Mouse (Mus musculus) layer of hippocampus, adult 9-11 months (tissue): ENCODE data around the gene Camk2b.
A peak's percentile ranks its signal among the peaks of the same experiment; 100 is the strongest.

Experiments
- DNase-seq: peaks from one replicate; pipeline ENCODE4 v3.0.0; 2022

Gene Camk2b

DNA sequence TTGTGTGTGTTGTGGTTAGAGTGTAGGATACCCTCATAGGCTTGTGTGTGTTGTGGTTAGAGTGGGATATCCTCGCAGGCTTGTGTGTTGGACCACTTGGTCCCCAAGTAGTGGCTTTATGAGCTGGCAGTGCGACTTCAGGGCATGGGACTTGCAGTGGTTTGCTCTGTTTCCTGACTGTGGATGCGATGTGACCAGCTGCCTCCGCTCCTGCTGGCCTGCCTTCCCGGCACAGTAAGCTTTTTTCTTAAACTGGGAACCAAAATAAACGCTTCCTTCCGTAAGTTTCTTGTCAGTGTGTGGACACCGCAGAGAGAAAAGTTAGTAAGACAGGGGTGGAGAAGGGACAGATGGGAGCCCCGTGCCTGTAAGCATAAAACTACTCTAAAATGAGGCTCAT lies 18.0 kb downstream of the Camk2b start:
- DNase-seq = no peak

DNA sequence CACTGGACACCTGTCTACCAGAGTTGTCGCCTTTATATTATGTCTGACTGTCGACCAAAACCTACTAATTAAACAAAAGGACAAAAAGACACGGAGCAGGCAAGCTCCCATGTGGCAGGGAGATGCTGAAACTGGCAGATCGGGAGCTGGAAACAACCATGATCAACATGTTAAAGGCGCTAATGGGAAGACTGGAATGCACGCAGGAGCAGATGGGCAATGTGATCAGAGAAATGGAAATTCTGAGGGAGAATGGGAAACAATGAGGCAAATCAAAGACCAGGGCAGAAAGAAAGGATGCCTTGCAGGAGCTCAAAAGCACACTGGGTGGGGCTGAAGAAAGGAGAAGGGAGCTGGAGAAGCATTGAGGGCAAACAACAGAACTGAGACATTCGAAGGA lies 27.2 kb downstream of the Camk2b start:
- DNase-seq = no peak

DNA sequence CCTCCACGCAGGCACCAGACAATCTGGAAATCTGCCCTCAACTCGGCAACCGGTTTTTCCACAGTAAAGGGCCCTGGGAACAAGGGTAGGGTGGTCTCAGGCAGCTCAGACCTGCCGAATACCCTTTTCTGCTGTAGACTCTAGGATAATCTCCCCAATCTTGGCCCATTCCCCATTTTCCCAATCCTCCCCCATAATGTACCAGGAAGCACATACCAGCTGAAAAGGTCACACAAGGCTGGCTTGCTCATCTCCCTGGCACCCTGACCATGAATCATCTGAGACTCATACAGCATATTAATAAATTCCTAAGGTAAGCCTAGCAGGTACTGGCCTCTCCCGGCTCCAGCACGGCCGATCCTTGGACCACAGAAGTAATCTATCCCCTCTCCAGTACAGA lies 28.5 kb downstream of the Camk2b start:
- DNase-seq = no peak

DNA sequence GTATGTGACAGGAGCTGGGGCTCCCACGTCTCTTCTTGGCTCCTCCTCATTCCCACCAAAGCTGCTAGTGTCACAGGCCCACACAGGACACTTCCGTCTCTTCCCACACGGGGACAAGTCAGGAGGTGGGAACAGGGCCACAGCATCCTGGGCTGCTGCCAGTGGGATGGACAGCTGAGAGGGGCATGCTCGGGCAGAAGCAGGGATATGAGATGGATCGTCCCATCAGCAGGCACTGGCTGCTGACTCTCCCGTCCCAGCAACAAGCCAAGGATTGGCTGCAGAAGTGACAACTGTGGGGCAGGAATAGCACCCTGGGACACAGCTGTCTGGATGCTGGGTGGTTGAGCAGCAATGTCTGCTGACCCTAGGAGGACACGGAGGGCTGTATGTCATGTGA lies 29.0 kb downstream of the Camk2b start:
- no peak for DNase-seq

DNA sequence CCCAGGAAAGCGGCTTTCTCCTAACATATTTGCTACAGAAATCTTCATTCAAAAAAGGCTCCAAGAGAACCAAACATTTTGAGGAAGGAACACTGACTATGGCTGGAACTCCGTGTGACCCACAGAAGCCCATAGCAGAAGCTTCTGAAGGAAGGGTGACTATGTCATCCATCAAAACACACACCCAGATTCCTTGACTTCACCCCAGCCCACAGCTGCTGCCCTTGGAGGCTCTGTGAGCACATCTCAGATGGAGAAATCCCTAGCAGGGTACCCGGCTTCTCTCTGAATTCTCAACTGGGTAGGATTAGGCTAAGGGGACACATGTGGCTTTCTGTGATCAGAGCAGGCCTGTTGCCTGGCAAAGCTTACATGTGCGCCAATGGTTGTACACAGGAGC lies 29.7 kb downstream of the Camk2b start:
- no peak for DNase-seq

DNA sequence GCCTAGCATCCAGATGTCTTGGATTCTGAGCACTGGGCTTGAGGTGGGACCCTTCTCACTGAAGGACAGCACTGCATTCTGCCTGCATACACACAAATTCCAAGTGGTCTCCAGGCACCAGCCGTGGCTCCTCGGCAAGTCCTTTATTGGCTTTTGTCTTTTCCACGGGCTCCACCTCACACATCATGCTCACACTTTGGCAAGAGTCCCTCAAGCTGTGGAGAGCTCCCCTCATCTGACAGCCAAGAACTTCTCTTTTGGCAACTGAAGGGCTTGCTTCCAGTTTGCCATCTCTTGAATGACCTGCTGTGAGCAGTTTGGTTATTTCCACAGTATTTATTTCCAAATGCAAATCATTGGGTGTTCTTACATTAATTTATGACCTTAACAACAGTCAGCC lies 30.6 kb downstream of the Camk2b start:
- DNase-seq = no peak

DNA sequence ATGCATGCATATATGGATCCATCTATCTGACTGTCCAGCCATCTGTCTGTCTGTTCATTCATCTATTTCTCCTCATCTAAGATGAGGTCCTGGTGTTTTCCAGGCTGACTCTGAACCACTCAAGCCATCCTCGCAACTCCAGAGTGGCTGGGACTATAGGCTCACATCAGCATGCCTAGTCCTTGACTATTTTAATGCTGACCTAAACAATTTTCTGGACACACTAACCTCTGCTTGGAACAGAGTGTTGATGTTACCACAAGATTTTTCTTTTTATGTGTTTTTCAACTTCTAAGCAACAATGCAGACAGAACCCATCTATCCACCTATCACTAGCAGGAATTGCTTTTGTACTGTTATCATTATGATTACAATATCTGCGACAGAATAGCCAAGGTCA lies 31.4 kb downstream of the Camk2b start:
- no peak for DNase-seq

DNA sequence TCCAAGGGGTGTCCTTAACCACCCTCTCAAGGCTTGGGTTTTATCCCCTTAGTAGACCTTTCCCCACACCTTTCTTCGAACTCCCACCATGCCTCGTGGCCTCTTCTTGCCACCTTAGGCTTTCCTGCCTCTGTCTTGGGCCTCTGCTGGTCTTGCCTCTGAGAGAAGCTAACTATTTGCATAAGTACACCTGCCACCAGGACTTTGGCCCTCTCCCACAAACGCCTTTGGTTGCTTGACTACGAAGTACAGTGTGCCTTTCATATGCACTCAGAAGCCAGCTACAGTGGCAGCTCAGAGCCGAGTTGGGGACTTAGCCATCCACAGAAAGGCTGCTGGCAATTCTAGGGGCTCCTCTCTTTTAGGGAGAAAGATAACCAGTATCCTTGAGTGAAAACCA lies 32.4 kb downstream of the Camk2b start:
- DNase-seq = no peak

DNA sequence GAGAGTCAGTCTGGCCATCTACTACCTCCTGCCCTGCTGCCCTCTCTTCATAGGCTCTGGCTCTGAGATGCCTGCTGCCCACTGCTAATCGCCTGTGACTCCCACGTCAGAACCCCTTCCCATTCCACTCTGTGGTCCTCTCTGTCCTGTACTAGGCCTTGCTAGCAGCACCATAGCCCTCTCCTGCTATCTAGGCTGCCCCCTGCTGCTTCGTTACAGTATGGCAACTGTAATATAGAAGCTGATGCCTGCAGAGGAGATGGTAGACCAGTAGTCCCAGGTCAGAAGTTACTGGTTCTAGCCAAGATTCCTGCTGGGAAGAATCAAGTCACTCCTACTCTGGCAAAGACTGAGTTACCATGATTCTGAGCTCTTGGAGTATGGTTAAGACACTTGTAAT lies 33.0 kb downstream of the Camk2b start:
- peak; percentile 51 for DNase-seq

DNA sequence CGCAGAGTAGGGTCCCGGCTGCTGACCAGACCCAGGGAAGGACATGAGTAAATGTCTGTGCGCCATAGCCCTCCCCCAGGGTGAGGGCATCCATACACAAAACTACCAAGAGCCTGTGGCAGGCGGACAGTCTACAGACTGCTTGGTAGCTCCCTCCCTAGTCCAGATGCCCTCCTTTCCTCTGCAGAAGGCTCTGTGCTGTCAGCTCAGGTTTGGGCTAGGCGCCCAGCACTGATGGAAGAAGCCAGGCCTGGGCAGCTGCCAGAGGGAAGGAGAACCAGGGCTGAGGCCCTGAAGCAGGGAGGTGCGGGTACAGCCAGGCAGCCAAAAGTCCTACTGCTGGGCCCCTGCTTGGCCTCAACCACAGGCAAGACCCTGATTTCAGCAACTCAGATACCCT lies 35.5 kb downstream of the Camk2b start:
- DNase-seq = peak; percentile 85

DNA sequence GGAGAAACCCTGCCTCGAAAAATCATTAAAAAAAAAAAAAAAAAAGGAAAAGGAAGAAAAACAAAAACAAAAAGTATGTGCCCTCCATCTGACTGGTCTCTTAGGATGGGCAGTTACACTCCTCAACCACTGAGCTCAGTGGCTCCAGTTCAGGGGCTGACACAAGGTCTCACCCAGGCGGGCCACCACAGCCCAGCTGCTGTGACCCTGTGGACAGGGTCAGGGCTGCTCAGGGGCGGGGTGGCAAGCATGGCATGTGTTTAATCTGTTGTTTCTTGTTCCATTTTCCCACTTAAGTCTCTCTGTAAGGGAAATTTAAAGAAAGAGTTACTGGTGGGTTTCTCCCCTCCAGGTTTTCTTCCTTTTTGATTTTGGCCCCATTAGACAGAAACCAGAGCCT lies 36.4 kb downstream of the Camk2b start:
- no peak for DNase-seq

DNA sequence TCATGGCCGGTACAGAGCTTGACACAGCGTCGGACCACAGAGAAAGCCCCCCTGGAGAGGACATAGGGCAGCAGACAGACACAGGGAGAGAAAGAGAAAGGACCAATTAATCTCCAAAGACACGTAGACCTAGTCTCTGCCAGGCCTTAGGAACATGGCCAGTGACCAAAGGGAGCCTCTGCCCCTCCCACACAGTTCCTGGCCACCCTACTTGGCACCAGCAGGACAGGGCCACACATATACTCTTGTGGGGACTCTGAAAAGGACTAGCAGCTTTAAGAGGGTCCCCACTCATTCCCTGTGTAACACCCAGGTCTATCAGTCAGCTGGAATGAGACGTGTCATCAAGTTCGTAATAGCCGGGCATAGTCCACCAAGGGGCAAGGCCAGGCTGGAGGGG lies 37.3 kb downstream of the Camk2b start:
- DNase-seq = no peak

DNA sequence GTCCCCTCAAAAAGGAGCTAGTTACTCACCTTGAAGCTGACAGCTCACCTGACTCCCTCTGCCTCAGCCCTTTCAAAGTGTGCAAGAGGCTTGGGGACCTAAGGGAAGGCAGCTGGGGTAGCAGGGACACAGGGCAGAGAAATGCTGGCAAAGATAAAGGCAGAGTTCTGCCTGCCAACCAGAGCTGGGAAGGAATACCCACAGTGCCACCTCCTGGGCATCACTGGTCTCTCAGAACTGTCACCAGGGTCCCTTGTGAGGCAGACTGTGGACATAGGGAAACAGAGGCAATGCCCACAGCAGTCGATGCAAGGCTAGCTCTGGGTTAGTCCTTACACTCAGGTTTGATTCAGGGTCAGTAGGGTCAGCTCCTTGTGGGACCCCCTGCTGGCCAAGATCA lies 39.8 kb downstream of the Camk2b start:
- DNase-seq = peak; percentile 51

DNA sequence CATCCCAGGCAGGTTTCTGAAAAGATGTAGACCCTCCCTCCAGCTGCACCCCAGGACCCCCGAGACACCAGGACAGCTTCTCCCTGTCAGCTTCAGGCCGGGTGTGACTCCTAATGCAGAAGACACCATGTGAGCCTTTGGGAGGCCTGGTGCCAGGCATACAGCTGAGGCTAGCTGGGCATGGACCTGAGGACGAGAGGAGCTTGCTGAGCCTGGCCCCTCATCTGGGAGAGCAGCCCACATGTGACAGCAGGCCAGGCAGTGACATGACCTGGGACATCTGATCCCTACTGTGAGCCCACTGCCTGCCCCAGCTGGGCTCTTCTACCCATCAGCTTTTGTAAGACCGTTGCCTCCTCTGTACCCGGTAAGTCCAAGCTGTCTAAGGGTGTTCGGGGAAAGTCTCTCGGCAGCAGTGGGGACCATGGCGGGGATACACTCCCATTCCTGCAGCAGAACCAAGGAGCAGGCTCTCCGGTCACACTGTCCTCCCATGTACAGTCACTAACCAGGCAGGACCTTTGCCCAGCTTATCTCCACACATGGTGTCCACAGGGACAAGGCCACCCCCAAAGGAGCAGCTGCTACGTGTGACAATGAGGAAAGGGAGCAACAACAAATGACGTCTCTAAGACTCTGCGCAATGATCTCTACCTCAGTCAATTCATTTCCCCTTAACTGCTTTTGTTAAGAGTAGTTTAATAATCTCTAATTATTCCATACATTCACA lies 41.1 kb downstream of the Camk2b start:
- DNase-seq = no peak

DNA sequence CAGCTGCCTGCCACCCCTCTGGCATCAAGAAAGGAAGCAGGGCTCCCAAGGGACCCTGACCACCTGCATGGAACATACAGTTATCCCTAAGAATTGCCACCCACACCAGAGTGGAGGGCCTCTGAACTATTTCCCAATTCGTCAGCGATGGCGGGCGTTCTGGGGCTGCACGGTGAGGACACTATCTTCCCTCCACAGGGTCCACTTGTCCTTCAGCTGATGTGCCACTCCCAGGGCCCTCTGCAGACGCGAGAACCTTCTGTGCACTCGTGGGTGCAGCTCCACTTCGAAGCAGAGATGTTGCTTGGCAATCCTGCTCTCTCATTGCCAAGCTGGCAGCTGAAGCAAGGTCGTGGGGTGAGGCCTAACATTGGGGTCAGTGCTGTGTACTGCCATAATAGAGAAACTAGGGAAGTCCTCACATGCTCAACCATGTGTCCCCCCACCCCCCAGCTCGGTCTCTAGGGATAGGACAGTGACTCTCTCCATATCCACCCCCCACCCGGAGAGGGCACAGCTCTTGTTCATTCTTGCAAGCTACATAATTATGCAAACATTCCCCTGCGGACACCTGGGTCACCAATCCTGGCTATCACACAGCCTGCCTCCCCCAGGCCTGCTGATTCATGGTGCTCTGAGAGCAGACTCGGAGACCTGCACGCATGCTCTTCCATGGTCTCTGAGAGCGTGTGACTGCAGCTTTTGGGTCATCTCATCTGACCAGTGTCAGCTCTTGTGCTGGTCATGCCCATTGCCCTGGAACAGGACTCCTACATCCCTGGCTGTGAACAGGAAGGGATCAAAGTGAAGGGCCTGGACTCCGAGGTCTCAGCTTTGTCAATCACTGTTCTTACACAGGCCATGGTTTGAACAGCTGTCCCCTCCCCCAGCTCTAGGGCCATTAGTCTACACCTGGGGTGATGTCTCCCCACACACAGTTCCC lies 45.0 kb downstream of the Camk2b start:
- no peak for DNase-seq

DNA sequence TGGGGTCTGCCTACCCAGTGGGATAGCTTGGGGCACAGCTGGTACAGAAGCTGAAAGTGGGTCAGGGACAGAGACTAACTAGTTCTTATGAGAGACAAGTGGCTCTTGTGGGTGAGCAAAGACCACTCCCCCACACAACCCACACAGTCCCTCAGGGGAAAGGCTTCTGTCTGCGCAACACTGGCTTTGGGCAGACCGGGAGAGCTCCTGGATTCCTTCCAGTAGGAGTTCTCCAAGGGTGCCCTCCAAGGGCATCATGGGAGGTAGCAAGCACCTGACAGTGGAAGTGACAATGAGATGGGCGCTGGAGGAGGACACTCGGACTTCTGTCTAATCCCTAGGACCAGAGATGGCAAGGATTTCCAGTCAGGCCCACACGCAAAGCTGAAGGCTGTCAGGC lies 45.8 kb downstream of the Camk2b start:
- no peak for DNase-seq

DNA sequence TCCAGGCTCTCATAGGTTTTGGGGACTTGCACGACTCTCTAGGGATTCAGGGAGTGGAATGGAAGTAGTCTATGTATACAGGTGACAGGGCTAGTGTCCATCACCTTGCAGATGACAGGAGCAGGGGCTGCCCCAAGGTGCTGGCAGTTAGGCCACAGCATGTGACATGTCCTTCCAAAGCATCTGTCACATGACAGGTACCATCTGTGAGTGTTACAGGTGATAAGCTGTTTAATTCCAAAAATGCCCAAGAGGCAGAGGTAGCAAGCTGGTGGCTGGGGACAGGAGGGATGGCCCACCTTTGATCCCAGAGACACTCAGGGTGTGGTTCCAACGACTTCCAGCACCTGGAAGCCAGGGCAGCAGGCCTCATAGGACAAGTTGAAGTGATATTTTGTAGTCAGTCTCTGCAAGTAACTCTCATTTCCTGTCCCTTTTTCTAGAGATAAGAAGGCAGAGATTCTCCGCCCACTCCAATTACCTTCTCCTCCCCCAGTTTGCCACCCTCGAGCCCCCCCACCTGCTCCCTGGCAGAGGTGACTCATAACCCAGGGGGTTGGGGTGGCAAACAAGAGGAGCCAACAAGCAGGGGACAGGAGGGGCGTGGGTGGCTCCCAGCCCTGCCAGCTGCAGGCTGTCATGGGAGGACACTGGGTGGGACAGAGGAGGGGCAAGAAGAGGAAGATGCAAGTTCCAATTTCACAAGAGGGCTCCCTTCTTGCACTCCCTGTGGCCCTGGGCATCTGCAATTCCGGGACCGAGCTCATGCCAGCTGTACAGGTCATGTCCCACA lies 47.7 kb downstream of the Camk2b start:
- peak; percentile 82 for DNase-seq

DNA sequence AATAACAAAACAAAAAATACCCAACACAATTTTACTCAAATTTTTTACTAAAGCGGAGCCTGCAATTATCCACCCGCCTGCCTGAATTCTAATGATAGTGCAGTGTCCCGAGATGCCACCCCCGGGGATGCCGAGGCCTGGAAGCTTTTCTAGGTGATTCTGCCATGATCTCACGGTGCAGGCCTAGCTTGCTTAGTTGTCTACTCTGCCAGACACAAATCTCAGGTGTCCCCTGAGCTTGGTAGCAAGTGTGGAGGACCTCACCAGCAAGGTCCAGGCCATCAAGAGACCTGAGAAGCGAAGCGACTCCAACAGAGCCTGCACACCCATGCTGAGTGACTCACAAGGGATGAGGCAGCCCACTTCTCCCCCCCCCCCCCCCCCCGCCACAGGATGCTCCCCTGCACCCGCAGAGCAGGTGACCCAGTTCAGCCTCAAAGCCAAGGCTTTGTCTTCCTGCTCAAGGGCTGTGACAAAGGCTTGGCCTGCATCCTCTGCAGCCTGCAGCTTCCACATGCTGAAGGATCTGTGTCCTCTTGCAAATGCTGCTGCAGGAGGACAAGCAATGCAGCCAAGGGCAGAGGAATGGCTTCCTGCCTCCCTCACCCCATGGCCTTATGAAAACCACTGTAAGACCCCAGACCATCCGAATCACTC lies 48.5 kb downstream of the Camk2b start:
- DNase-seq = no peak

DNA sequence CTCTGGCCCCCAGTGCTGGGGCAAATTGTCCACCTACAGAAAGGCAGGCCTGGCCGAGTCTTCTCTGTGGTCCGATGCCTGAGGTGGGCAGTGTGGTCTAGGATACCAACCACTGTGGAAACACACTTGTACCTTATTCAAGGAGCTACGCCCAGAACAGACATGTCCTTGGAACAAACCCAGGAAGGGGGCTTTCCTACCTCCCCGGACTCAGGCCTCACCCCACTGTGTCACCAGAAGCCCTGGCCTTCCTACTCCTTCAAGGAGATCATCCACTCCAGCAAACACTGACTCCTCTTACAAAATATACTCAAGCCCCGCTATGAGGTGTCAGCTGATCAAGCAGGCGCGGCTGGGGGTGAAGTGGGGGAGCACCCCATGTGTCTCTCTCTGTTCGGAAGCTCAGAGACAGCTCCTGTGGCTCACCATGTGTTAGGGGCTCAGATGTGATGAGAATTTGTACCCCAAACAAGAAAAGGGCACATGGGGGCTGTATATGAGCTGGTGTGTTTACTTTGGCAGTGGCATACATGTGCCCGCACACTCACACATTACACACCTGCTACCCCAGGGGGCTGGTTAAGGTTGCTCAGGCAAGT lies 49.3 kb downstream of the Camk2b start:
- peak; percentile 70 for DNase-seq

DNA sequence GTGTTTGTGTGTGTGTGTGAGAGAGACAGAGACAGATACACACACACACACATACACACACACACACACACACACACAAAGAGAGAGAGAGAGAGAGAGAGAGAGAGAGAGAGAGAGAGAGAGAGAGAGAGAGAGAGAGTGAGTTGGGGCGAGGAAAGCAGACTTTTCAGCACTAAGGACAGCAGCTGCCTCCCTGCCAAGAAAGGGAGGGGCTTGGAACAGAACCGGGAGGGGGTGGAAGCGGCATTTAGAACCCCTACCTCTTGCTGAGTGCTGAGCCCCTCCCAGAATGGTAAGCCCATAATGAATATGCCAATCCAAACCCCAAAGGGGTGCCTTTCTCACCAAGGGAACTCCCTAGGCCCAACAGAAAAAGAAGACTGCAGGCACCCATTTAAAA lies 49.8 kb downstream of the Camk2b start:
- DNase-seq = no peak

DNA sequence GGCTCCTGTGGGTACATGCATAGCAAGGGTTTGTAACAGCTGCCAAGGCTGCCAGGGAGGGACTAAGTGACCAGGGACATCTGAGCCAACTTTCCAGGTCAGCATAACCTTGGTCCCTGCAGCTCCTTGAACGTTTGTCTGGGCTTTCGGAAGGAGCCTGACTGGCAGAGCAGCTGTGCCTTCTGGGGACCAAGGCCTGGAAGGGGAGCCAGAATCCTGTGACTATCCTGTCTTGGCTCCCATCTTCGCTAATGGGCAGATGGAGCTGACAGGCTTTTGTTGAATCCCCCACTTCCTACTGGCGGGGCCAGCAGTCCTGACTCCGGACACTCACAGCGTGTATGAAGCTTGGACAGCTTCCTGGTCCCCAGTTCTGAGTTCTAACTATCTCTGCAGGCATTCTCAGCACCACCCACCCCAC lies 51.1 kb downstream of the Camk2b start:
- DNase-seq = no peak

DNA sequence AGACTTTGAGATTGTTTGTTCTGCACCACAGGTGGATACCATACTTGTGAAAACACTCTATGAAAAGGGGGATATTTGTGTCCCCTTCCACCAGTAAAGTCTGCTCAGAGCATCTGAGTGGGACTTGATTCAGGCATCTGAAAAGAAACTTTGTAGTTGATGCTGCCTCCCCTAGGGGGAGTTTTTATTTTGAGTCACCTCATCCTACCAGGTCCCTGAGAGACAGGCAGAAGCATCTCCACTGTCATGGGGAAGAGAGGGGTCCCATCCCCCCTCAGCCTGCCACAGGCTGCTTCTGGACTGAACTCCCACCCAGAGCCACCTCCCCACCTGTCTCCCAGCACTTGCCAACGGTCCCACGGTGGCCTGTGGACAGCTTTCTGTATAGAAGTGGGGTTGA lies 52.8 kb downstream of the Camk2b start:
- DNase-seq = no peak

DNA sequence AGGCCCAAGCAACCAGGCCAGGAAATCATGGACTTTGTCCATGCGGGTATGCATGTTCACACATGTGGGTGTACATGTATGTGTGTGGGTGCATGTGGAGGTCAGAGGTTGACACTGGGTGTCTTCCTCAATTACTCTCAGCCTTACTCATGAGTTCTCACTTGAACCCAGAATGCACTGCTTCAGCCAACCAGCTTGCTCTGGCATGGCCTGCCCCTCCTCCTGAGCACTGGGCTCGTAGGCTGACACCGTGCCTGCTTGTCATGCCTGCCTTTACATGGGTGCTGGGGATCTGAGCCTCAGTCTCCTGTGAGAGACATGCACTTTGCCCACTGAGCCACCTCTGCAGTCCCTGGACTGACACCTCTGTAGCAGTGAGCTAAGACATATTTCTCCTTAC lies 54.3 kb downstream of the Camk2b start:
- DNase-seq = no peak
